8 mouse cellular contexts compared by ENCODE assay signal in genomic region chr14:105898266-105899111, GRCm38 (mm10). TPM values are rescaled to one million over a fixed set of nuclear protein-coding genes. Genes with fewer than 3 reads are reported as not detected.
DNase-seq lines count a peak whose midpoint lies in the region; ATAC-seq and TF ChIP-seq lines count a peak whose summit lies in the region.

No protein-coding gene starts in this region.

- DNase-seq in adipocyte (ENCODE audit: low spot score): peak; percentile 81
- peak; percentile 90 for DNase-seq in gastrocnemius, postnatal 14 days
- peak; percentile 79 to 95 for DNase-seq in left cerebral cortex, adult 8-10 months (ENCODE audit: low spot score in 2 of 2)
- peak; percentile 80 for DNase-seq in retina, postnatal 7 days (ENCODE audit: low read depth, low spot score)
- DNase-seq in thymus, postnatal 4 days: peak; percentile 87

- H3K4me3 ChIP-seq in cortical plate, adult 2 months (ENCODE audit: insufficient read depth, low read length): peak overlapping the region; percentile 97
- H3K4me3 ChIP-seq in macrophage (ENCODE audit: inconsistent target): peak overlapping the region; percentile 71

- no peaks in the 10 kb centered on the region for H3K36me3 ChIP-seq in macrophage (ENCODE audit: inconsistent target)

- peak; percentile 47 for ATAC-seq in inflammation-experienced regulatory T-cells, adult 6 months

- peak; percentile 45 for TF ChIP-seq CTCF in cortical plate, adult 2 months (IDR thresholded peaks at IDR 0.05; ENCODE audit: extremely low read depth, insufficient read depth, low read length)

- intact Hi-C loops in gastrocnemius, postnatal 14 days (cut with DNase I; ENCODE audit: low total_unique reads): no loop called here

- under 1% methylated on average over 58 of the region's 58 CpGs for WGBS in macrophage (ENCODE audit: missing documents)

- 0 out of 2 replicates have a peak, but pooled peaks have one; percentile 19 for TF ChIP-seq POLR2A in cortical plate, adult 2 months (IDR thresholded peaks at IDR 0.05; ENCODE audit: extremely low read depth, insufficient read depth, low read length)

- no peaks in the 10 kb centered on the region for H3K4me1 ChIP-seq in cortical plate, adult 2 months (ENCODE audit: control insufficient read depth, insufficient read depth, low read length)

- H3K79me2 ChIP-seq in macrophage (ENCODE audit: inconsistent target): peaks cover 31% of the 10 kb centered on the region

- H3K27ac ChIP-seq in cortical plate, adult 2 months (ENCODE audit: insufficient read depth, low read length): peak overlapping the region; percentile 78
- peak overlapping the region; percentile 91 for H3K27ac ChIP-seq in macrophage

RNA-seq across cellular contexts. Expression of gene Spry2, which starts 1.9 kb away (rescaled TPM):
- 46.0 and 49.7 TPM in 2 replicates for polyA plus RNA-seq in cortical plate, adult 2 months (2012; rRNA removed)
- total RNA-seq in gastrocnemius, postnatal 14 days (2021): 10 to 100 TPM; 25.0 to 31.8 TPM
- polyA plus RNA-seq in inflammation-experienced regulatory T-cells, adult 6 months (2017; shearing (Covaris generic)): under 1 TPM in 2 of 3 experiments, not detected in 1; 0.48 to 0.73 TPM
- 10 to 100 TPM; 77.7 to 87.4 (median 83.9) TPM for total RNA-seq in left cerebral cortex, adult 8-10 months (2022)
- total RNA-seq in macrophage (2018; cell fraction: chromatin; rRNA removed): 10 to 100 TPM in 1 of 26 experiments, 1 to 10 TPM in 25; 1.1 to 13.1 (median 3.9) TPM
- total RNA-seq in macrophage (2018; cell fraction: cytosol; rRNA removed): 10 to 100 TPM in 3 of 26 experiments, 1 to 10 TPM in 23; 1.3 to 14.4 (median 4.5) TPM
- 10 to 100 TPM in 7 of 26 experiments, 1 to 10 TPM in 19; 3.2 to 23.0 (median 5.9) TPM for total RNA-seq in macrophage (2018; cell fraction: nucleus; rRNA removed)
- polyA plus RNA-seq in macrophage (2018): 2.3 to 14.3 TPM (median 3.0 TPM) in 3 replicates

Comparison
In these comparisons a context has a peak if more than half of its experiments do, and no peak if none do; other contexts are left out.
1. Peak in every context shown above with its lines: DNase-seq, ATAC-seq, H3K4me3 ChIP-seq and H3K27ac ChIP-seq.